ENCODE assay signal across 23 mouse cellular contexts in the genomic region with DNA sequence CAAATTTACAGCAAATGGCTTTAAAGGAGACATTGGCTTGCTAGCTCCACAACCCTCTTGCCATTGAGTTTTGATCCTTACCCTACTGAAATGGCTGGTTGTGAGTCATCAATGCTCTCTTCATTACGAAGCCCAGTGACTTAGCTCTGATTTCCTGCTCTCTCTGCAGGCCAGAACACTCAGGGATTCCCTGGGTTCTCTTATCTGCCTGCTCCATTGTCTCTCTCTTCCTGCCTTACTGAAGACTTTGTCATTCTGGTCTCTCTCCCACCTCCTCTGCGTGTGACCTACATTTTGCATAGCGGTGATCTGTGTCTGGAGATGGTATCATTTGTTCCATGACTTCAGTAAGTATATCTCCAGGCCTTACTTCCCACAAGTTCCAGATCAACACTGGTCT. TPM values are rescaled to one million over a fixed set of nuclear protein-coding genes. Genes with fewer than 3 reads are reported as not detected.
DNase-seq lines count a peak whose midpoint lies in the region; ATAC-seq and TF ChIP-seq lines count a peak whose summit lies in the region.
"Had no signal": no experiment of that assay in that cellular context is flagged by ENCODE, and none has a peak within 500 bp of the region (broad histone marks: within the 10 kb centered on the region; RNA-seq: fewer than 3 reads in every experiment).

No protein-coding gene starts in this region.

- H3K4me3 ChIP-seq in heart, embryonic 12.5 days: no peak overlapping the region
- H3K4me3 ChIP-seq in heart, embryonic 16.5 days (ENCODE audit: low read length): no peak overlapping the region
- H3K4me3 ChIP-seq in heart, adult 2 months: no peak overlapping the region
- H3K4me3 ChIP-seq in intestine, embryonic 14.5 days (ENCODE audit: low read depth, low read length): no peak overlapping the region
- H3K4me3 ChIP-seq in intestine, embryonic 15.5 days (replicated peaks): no peak overlapping the region
- H3K4me3 ChIP-seq: embryonic facial prominence, embryonic 13.5 days; embryonic facial prominence, embryonic 15.5 days; erythroblast, embryonic 14.5 days; forebrain, embryonic 10.5 days; forebrain, embryonic 12.5 days had no signal

- intact Hi-C loops in heart, postnatal 14 days (cut with DNase I): no loop called here
- intact Hi-C loops in heart, adult 2 months (cut with DNase I): no loop called here

- no peaks in the 10 kb centered on the region for H3K36me3 ChIP-seq in heart, embryonic 12.5 days
- no peaks in the 10 kb centered on the region for H3K36me3 ChIP-seq in heart, embryonic 16.5 days (ENCODE audit: control insufficient read depth, insufficient read depth)
- H3K36me3 ChIP-seq in heart, adult 2 months (ENCODE audit: control insufficient read depth, insufficient read depth, low read length): no peaks in the 10 kb centered on the region
- no peaks in the 10 kb centered on the region for H3K36me3 ChIP-seq in intestine, embryonic 14.5 days (ENCODE audit: control insufficient read depth, insufficient read depth, low read length)
- no peaks in the 10 kb centered on the region for H3K36me3 ChIP-seq in intestine, embryonic 15.5 days
- H3K36me3 ChIP-seq: embryonic facial prominence, embryonic 13.5 days; embryonic facial prominence, embryonic 15.5 days; forebrain, embryonic 10.5 days; forebrain, embryonic 12.5 days had no signal

- no peak overlapping the region for H3K4me2 ChIP-seq in heart, embryonic 12.5 days
- H3K4me2 ChIP-seq in heart, embryonic 16.5 days (ENCODE audit: low read depth, low read length): no peak overlapping the region
- H3K4me2 ChIP-seq in intestine, embryonic 14.5 days (ENCODE audit: low read length): no peak overlapping the region
- H3K4me2 ChIP-seq in intestine, embryonic 15.5 days (replicated peaks): no peak overlapping the region
- H3K4me2 ChIP-seq: embryonic facial prominence, embryonic 13.5 days; embryonic facial prominence, embryonic 15.5 days; forebrain, embryonic 12.5 days had no signal

- H3K27me3 ChIP-seq in heart, embryonic 12.5 days (replicated peaks): no peaks in the 10 kb centered on the region
- H3K27me3 ChIP-seq in heart, embryonic 16.5 days (ENCODE audit: control insufficient read depth, insufficient read depth, low read length): no peaks in the 10 kb centered on the region
- H3K27me3 ChIP-seq in heart, adult 2 months (ENCODE audit: control insufficient read depth, insufficient read depth, low read length): no peaks in the 10 kb centered on the region
- no peaks in the 10 kb centered on the region for H3K27me3 ChIP-seq in intestine, embryonic 14.5 days (replicated peaks; ENCODE audit: control insufficient read depth, insufficient read depth, low read length)
- no peaks in the 10 kb centered on the region for H3K27me3 ChIP-seq in intestine, embryonic 15.5 days (replicated peaks)
- H3K27me3 ChIP-seq: embryonic facial prominence, embryonic 13.5 days; embryonic facial prominence, embryonic 15.5 days; forebrain, embryonic 12.5 days had no signal

- peak; percentile 45; the same call in 1 of the 2 replicates for ATAC-seq in heart, embryonic 12.5 days (ENCODE audit: insufficient number of reproducible peaks, low FRiP score)
- peak; percentile 23; the same call in 1 of the 2 replicates for ATAC-seq in heart, embryonic 16.5 days (replicated peaks; ENCODE audit: extremely low read depth, insufficient read depth, low FRiP score)
- ATAC-seq in intestine, embryonic 14.5 days (replicated peaks; ENCODE audit: low FRiP score, low TSS enrichment, low read depth): no peak
- ATAC-seq in intestine, embryonic 15.5 days: no peak
- ATAC-seq: forebrain, embryonic 14.5 days had no signal

- peaks cover 4% of the 10 kb centered on the region for H3K4me1 ChIP-seq in heart, embryonic 12.5 days (replicated peaks)
- H3K4me1 ChIP-seq in heart, embryonic 16.5 days (ENCODE audit: control insufficient read depth, insufficient read depth, low read length): no peaks in the 10 kb centered on the region
- no peaks in the 10 kb centered on the region for H3K4me1 ChIP-seq in heart, adult 2 months (ENCODE audit: control insufficient read depth, insufficient read depth, low read length)
- H3K4me1 ChIP-seq in intestine, embryonic 14.5 days (replicated peaks; ENCODE audit: control insufficient read depth, insufficient read depth, low read length): peaks cover 7% of the 10 kb centered on the region
- H3K4me1 ChIP-seq in intestine, embryonic 15.5 days (replicated peaks): 0 out of 2 replicates have a peak, but pooled peaks cover 3% of the 10 kb centered on the region
- H3K4me1 ChIP-seq: forebrain, embryonic 12.5 days had no signal

- no peak overlapping the region for H3K27ac ChIP-seq in heart, embryonic 12.5 days (ENCODE audit: poor library complexity, severe bottlenecking)
- no peak overlapping the region for H3K27ac ChIP-seq in heart, embryonic 16.5 days (ENCODE audit: low read length)
- no peak overlapping the region for H3K27ac ChIP-seq in heart, adult 2 months
- no peak overlapping the region for H3K27ac ChIP-seq in intestine, embryonic 14.5 days (ENCODE audit: low read depth)
- no peak overlapping the region for H3K27ac ChIP-seq in intestine, embryonic 15.5 days
- H3K27ac ChIP-seq: embryonic facial prominence, embryonic 13.5 days; embryonic facial prominence, embryonic 15.5 days; forebrain, embryonic 10.5 days; forebrain, embryonic 12.5 days had no signal

- no peak overlapping the region for H3K9ac ChIP-seq in heart, embryonic 12.5 days
- H3K9ac ChIP-seq in heart, embryonic 16.5 days (ENCODE audit: low read length): no peak overlapping the region
- H3K9ac ChIP-seq in heart, adult 2 months (ENCODE audit: low read depth, low read length): no peak overlapping the region
- no peak overlapping the region for H3K9ac ChIP-seq in intestine, embryonic 14.5 days (ENCODE audit: low read length)
- no peak overlapping the region for H3K9ac ChIP-seq in intestine, embryonic 15.5 days
- H3K9ac ChIP-seq: embryonic facial prominence, embryonic 13.5 days; embryonic facial prominence, embryonic 15.5 days; forebrain, embryonic 12.5 days had no signal

- TF ChIP-seq EP300 in heart, adult 2 months (IDR thresholded peaks at IDR 0.05; ENCODE audit: insufficient read depth, low read depth, low read length): no peak

- H3K79me2 ChIP-seq in heart, adult 2 months (replicated peaks; ENCODE audit: control insufficient read depth, insufficient read depth, low read length): no peaks in the 10 kb centered on the region

- DNase-seq in heart, postnatal 14 days: no peak
- DNase-seq in heart, adult 2 months: no peak
- peak; percentile 21 for DNase-seq in intestine, embryonic 14.5 days (ENCODE audit: low spot score)
- DNase-seq: adrenal gland, adult 2 months; adrenal gland, postnatal 10 days; adrenal gland, postnatal 25 days; cerebellum, adult 11 months; cerebellum, adult 18-20 months; cerebellum, adult 8-10 months; cerebellum, adult 9-11 months; cerebellum, postnatal 14 days; cerebellum, postnatal 36 days; embryo, embryonic 11 days had no signal

- H3K9me3 ChIP-seq in heart, embryonic 12.5 days (replicated peaks): no peaks in the 10 kb centered on the region
- H3K9me3 ChIP-seq in heart, embryonic 16.5 days (replicated peaks; ENCODE audit: control insufficient read depth, low read length): 0 out of 2 replicates have a peak, but pooled peaks cover 2% of the 10 kb centered on the region
- no peaks in the 10 kb centered on the region for H3K9me3 ChIP-seq in intestine, embryonic 14.5 days (ENCODE audit: control insufficient read depth, low read length)
- H3K9me3 ChIP-seq in intestine, embryonic 15.5 days: no peaks in the 10 kb centered on the region
- H3K9me3 ChIP-seq: embryonic facial prominence, embryonic 13.5 days; embryonic facial prominence, embryonic 15.5 days; forebrain, embryonic 10.5 days; forebrain, embryonic 12.5 days had no signal

- no peak for TF ChIP-seq POLR2A in heart, adult 2 months (IDR thresholded peaks at IDR 0.05; ENCODE audit: insufficient read depth, low read depth, low read length)

- no peak for TF ChIP-seq CTCF in heart, adult 2 months (IDR thresholded peaks at IDR 0.05)

- WGBS in heart, embryonic 12.5 days: 60% methylated on average over 3 of the region's 3 CpGs
- 60% methylated on average over 3 of the region's 3 CpGs for whole genome bisulfite sequencing in heart, embryonic 16.5 days
- WGBS in heart, adult 2 months: 48% methylated on average over 3 of the region's 3 CpGs
- WGBS in intestine, embryonic 14.5 days: 81% methylated on average over 3 of the region's 3 CpGs
- 77% methylated on average over 3 of the region's 3 CpGs for WGBS in intestine, embryonic 15.5 days

RNA-seq across cellular contexts. Expression of a gene that starts 46.9 kb away (rescaled TPM):
- polyA plus RNA-seq in heart, embryonic 12.5 days (2016; fragmentation: Nextera tagmentation; extraction: Ambion mirVana): 11.2 and 12.5 TPM in 2 replicates
- total RNA-seq in heart, postnatal 14 days (2021): 10 to 100 TPM; 23.5 to 25.0 TPM
- polyA plus RNA-seq in heart, embryonic 16.5 days (2015; fragmentation: Nextera tagmentation; extraction: Ambion mirVana): 10.3 and 10.8 TPM in 2 replicates
- 10 to 100 TPM; 18.3 to 21.2 TPM for total RNA-seq in heart, adult 2 months (2021)
- polyA plus RNA-seq in heart, adult 2 months (2012; rRNA removed): 9.0 and 14.6 TPM in 2 replicates
- polyA plus RNA-seq in intestine, embryonic 14.5 days (2014; fragmentation: Nextera tagmentation; extraction: Ambion mirVana): 20.3 and 21.1 TPM in 2 replicates
- 15.8 and 17.3 TPM in 2 replicates for polyA plus RNA-seq in intestine, embryonic 15.5 days (2015; fragmentation: Nextera tagmentation; extraction: Ambion mirVana)
- total RNA-seq: MEL had no signal
- polyA plus RNA-seq: erythroblast, embryonic 14.5 days had no signal

Comparison
In these comparisons a context has a peak if more than half of its experiments do, and no peak if none do; other contexts are left out.
1. ATAC-seq: peak in heart, embryonic 12.5 days (single experiment) and heart, embryonic 16.5 days (single experiment); none in intestine, embryonic 14.5 days (single experiment) and intestine, embryonic 15.5 days (single experiment).